Mouse (Mus musculus) brain, embryonic 14.5 days (tissue): ENCODE results near the gene Slc16a4.

ENCODE experiments used
- CTCF ChIP-seq: fragments of 200-500 bp; IDR thresholded peaks from 2 replicates; pipeline ENCODE4 v1.5.1; 2012; ENCODE audit warnings: inconsistent platforms, mild to moderate bottlenecking, moderate library complexity, borderline replicate concordance; ENCODE audit not compliant: insufficient read depth, insufficient read length; ENCODE audit errors: extremely low read depth
- POLR2A ChIP-seq: fragments of 200-500 bp; IDR thresholded peaks from 2 replicates; pipeline ENCODE4 v1.6.1; 2012; ENCODE audit warnings: mild to moderate bottlenecking, inconsistent platforms, borderline replicate concordance; ENCODE audit not compliant: poor library complexity, insufficient read depth, insufficient read length, severe bottlenecking; ENCODE audit errors: extremely low read depth

- TF ChIP-seq POLR2A (no peak), CTCF (no peak)
These were observed 39.7 kb downstream of the Slc16a4 start for GRCm38 (mm10) chr3:107330503-107331424.
